Mouse (Mus musculus): ENCODE measurements at regions not wholly inside any gene's neighbourhood (a gene's known extent, or its start where the extent isn't known, plus 50 kb on each side); places are given as distances from the start of the nearest gene placed in this dataset.
"Not testable (repeated sequence)": the region's sequence is repeated elsewhere in the genome, so short reads cannot be mapped to it uniquely, and the experiment has no call there.

DNA sequence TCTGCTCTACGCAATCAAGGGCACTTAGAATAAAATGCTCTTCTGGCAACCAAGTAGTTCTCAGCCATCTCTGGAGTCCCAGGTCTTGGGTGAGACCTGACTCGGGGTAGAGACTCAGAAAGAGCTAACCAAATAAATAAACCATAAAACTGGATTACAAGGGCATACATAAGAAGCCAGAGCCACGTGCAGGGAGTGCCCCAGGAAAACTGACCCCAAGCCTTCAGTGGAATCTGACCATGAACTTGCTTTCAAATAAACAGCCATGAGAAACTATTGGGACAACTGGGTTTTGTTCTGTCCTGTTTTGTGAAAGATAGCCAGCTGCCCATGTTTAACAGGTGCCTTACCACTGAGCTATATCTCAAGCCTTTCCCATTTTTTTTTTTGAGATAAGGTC, 170.3 kb downstream of the Tomm20 start:
- DNase-seq (ENCODE audit: low spot score in 2 of 2): no peak

DNA sequence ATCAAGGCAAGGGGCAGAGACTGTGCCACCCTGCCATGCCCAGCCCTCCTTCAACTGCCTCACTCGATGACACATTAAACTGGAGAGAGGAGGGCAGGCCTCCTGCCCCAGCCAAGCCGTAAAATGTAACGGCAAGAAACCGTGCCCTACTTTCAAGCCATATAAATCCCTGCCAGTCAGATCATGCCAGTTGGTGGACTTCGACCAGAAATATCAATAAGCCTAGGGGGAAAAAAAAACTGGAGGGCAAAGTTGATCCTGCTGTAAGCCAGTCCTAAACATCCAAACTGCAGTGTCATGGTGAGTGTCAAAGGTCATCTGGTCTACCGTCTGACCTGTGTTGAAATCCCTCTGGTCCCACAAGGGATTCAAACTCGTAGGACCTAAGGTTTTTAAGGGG, 170.8 kb downstream of the Tomm20 start:
- no peak for DNase-seq (ENCODE audit: low spot score in 2 of 2)

DNA sequence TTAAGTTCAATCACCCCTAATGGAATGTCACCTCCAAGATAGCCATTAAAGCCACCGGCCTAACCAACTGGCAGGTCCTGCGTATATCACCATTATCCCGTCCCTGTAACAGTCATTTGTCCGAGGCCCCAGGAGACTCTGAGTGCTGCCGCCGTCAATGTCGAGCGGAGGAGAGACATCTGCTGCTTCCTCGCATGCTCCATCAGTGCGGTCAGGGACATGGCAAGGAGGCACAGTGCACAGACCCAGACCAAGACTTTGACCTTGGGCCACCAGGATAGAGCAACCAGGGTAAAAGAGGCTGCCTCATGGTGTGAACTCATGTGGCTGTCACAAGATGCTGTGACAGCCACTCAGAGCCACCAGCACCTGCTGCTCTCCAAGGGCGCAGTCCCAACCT, 172.9 kb downstream of the Tomm20 start:
- DNase-seq (ENCODE audit: low spot score in 2 of 2): no peak

DNA sequence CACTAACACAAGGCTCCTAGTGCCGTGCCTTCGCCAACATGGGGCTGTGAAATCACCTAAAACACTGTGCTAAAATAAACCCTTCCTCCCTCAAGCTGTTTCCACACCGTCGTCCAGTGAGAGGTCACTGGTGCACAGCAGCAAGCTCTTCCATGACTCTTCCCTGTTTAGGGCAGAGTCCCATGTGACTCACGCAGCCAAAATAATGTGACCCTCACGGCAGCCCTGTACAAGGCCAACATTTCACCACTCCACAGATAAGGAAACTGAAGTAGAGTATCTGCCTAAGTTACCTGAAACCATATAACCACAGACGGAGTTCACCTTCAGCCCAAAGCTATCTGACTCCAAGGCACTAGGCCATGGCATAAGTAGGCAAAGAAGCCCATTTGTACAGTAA, 173.4 kb downstream of the Tomm20 start:
- DNase-seq (ENCODE audit: low spot score in 2 of 2): no peak

DNA sequence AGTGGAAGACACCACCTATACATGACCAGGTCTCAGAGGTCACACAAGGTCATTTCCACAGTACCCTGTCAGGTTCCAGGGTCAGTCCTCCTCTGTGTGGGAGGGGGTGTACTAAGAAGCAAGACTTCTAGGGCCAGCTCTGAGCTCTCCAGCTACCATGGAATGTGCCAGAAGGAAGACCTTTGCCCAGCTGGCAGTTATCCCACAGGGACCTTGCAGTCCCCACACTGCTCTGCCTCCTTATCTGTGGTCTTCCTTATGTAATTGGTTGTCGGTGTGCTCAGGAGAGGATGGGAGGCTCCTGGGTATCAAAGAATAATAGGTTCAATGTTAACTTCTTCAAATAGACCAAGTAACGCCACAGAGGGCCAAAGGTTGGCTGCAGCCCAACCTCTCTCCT, 175.3 kb downstream of the Tomm20 start:
- DNase-seq (ENCODE audit: low spot score in 2 of 2): not testable (repeated sequence)

DNA sequence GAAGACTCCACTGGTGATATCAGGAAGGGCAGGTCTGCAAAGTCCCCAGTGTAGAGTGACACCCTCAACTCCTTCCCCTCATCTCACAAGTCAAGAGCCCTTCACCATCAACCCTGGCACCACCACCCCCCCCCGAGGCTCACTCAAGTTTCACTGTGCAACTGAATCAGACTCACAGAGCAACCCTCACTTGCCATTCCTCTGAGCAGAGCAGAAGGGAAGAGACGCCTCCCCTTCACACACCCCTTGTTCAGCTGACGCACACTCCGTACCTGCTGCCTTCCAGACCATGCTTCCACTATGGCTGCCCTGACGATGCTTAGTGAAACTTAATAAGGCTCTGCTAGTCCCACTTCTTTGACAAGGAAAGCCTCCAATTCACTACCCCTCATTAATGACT, 174.4 kb upstream of the Irf2bp2 start:
- no peak for DNase-seq (ENCODE audit: low spot score in 2 of 2)

DNA sequence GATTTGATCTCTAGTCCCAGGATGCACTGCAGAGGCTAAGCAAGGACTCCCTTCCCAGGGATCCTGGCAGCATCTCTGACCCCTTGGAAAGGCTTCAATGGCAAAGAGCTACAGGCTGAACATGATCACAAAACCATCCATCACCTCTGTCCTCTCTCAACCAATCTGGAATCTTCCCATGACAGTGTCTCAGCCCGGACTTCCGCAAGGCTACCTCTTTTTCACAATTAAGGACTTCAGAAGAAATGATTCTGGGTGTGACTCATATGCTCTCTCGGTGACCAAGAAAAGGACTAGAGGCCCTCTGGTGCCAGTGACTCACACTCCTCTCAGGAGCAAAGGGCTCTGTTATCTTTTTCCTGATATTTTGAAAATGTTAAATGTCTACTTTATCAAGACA, 173.6 kb upstream of the Irf2bp2 start:
- DNase-seq (ENCODE audit: low spot score in 2 of 2): no peak

DNA sequence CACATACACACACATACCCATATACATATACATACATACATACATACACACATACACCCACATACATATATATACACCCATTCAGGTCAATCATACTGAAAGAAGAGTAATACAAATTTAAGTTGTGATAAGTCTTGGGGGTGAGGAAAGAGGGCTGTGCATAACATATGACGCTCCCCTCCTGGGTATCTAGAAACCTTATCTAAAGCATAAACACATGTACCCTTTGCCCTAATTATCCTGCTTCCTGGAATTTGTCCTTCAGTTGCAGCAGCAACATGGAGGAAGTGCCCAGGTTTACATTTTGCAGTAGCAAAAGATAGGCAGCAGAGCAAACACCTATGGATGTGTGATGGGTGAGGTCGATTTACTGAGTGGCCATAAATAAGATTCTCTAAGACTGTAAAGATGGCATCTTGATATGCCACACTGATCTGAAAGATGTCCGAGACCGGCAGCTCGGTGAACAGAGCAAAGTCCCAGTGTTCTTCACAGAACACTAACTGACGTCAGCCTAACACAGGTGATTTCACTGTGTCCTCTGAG, 172.0 kb upstream of the Irf2bp2 start:
- DNase-seq (ENCODE audit: low spot score in 2 of 2): no peak

DNA sequence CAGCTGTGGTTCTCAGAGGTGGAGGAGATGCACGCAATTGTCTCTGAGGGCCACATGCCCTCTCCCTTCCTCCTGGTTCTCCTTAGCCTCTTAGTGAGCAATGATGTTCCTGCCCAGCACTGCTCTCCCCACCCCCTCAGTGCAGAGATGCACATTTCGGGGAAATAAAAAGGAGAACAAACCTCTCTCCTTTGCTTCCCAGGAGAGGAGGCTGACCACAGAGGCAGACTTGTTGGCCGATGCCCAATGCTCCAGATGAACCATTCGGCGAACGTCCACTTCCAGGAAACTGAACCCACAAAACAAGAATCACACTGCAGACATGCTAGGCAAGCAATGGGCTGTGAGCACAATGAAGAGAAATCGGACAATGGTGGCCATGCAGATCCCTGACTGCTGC, 169.8 kb upstream of the Irf2bp2 start:
- no peak for DNase-seq (ENCODE audit: low spot score in 2 of 2)

DNA sequence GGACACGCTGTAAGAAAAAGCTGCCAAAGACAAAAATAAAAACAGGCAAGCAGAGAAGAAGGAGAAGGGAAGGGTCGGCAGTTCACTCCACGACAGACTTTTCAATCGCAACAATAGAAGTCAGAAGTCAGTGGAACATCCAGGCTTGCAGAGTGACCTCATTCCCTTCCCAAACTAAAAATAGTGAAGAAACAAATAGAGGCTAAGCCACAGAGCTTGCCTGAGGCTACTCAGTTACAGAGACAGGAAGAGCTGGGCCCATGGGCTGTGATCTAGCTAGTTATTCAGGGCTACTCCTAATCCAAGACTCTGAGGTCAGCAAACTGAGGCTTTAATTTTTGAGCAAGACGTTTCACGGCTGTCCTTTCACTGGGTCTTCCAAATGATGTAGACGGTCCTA, 165.9 kb upstream of the Irf2bp2 start:
- no peak for DNase-seq (ENCODE audit: low spot score in 2 of 2)

DNA sequence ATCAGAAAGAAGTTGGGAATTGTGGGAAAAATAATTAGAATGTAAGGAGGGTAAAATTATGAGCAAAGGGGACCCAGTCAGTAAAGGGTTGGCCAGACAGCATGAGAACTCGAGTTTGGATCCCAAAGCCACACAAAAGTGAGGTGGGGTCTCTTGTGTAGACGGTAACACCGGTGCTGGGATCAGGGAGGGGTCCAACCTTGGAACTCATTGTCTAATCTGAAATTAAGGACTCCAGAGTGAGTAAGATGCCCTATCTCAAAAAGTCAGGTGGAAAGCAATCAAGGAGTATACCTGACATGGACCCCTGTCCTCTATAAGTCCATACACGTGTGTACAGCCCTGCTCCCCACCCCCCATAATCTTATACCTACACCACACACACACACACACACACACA, 165.2 kb upstream of the Irf2bp2 start:
- no peak for DNase-seq (ENCODE audit: low spot score in 2 of 2)

DNA sequence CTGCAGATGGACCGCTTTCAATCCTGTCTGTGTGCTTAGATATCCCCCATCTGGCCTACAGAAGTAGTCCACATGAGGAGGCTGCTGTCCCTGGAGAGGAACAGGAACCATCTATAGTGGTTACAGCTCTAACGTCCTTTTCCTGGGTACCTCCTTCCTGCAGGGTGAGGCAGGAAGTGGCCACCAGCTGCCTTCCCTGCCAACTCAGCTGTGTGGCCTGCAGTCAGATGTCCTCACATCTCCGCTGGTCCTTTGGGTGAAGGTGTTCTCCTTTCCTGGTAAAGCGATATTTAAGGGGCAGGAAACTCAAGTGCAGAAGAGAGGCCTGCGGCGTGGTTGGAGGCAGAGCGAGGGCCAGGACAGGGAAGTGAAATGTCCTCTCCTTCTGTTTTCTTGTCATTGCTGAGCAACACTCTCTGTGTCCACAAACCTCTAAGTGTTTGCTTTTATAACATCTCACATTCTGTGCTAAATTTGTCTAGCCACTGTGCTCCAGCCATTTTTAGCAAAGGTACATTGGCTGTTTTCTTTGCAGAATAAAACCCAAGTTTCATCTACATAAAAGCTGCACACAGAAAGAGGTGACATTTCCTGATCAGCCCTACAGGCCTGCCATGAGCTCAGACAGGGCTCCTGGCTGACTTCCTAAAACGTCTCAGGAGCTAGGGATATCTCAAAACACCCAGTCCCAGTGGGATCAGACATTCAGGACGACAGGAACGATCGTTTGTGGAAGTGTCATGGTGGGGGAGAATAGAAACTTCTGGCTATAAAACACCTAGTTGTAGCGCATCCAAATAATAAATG, 164.4 kb upstream of the Irf2bp2 start:
- DNase-seq (ENCODE audit: low spot score in 2 of 2): no peak

DNA sequence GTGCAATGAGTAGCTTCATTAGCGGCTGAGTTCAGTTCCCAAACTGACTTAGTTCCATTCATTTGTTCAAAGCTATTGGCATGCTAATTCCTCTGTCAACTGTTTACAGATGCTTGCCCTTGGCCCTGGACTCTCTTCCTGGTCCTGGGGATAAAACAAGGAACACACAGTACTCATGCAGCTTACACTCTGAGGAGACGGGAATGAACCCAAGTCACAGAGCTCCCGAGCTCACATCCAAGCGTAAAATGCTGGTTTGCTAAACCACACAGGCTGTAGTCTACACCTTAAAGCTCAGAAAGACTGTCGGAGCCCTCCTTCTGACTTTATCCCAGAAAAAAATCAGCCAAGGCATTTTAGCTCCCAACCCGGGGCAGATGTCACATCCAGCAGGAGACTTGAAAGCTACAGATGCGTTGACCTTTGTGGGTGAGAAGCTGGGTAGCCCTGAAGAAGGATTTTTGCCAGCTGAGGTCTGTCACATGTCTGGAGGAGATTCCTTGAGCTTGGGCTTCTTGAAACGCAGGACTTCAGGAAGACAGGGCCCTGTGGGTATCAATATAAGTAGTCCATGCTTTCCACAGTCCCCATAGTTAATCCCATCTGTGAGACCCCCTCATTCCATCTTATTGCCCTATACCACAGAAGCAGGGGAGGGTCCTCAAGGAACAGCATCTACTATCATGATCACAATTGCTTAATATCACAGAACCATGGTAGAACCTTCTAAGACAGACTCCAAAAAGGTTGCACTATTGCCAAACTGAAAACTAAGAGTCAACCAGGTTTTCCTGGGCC, 162.7 kb upstream of the Irf2bp2 start:
- no peak for DNase-seq (ENCODE audit: low spot score in 2 of 2)

DNA sequence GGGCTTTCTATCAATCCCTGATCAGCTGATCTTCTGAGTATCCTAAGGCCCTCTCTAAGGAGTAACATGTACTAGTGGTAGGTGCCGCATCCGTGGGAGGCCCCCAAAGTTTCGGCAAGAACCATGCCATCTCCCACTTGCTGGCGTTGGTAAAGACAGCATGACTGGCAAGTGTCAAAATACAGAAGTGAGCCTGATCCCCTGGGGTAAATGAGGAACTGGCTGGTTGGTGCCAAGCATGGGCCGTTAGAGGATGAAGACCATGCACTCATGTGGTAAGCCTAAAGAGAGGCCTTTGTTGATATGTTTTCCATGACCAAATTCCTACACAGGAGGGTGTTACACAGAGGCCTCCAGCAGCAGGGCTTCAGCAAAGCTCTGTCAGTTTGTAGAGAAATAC, 161.9 kb upstream of the Irf2bp2 start:
- DNase-seq (ENCODE audit: low spot score in 2 of 2): no peak

DNA sequence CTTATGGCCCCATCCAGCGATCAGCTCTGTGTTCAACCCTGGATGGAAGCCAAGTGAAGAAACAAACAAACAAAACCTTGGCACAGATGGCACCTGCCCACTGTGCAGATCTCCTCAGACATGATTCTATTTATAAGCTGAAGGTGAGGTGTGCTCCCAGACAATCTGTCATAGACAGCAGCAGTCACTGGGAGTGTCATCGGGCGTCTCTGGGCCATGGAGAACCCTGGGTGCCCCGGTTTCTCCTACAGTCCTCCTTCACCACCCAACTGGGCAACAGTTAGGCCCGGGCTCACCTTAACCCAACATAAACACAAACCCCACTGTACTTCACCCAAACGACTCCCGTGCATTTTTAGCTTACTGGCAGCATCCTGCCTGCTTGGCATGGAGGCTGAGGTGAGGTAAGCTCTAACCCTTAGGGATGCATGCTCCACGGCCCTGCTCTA, 160.6 kb upstream of the Irf2bp2 start:
- DNase-seq (ENCODE audit: low spot score in 2 of 2): no peak

DNA sequence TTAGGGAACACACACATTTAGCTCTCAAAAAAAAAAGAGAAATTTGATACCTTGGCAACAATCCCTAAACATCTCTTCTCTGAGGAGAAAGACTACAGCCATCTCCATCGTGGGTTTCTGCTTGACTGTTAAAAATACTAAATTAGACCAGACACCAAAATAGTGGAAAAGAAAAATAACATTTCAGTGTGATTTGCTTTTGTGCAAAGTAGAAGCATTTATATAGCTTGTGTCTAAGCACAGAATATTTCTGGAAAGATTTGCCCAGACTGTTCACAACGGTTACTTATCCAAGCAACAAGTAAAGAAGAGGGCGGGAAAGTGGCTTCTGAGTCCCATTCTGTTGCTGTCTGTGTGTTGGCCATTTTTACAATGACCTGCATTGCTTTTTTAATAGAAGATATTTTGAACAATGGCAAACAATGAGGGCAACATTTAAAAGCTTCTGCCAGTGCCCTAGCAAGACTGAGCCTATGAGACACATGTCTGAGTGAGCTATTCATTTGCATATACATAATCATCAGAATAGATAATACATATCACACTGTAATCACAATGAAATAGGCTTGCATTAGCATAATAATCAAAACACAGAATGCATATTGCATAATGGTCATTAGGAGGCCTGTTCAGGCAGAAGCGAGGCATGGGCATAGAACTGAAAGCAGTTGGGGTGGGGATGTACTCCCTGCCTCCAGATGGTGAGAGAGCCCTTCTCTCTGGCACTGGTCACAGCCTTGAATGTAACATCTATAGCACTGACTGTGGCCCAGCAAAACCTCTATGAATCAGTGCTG, 159.5 kb upstream of the Irf2bp2 start:
- DNase-seq (ENCODE audit: low spot score in 2 of 2): no peak

DNA sequence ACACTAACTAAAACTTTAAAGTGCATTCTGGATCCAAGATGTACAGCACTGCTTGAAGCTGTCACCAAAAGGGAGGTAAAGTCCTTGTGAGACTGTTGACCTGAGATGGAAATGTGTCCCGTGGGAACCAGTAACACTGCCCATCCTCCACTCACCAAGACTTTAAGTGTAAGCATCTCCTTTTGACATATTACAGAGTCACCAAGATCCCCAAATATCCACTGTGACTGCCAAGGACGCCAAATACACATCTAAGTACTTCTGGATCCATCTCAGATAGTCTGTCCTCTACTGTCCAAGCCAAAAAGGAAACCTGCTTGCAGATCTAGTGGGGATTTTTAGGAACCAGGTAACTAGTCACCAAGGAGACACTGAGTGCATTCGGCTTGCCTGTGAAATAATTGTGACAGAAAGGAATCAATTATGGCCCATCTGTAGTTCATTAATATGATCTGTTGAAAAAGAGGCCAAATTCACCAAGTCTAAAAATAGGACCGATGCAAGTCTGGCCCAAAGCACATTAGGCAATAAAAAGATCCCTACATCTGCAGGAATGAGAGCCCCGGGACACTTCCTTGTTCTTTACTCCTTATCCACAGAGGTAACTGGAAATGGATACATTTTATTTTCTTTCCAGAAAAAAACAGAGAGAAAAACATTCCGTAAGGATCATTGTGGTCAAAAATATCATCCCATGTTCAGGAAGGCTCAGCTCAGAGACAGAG, 157.8 kb upstream of the Irf2bp2 start:
- DNase-seq (ENCODE audit: low spot score in 2 of 2): no peak

DNA sequence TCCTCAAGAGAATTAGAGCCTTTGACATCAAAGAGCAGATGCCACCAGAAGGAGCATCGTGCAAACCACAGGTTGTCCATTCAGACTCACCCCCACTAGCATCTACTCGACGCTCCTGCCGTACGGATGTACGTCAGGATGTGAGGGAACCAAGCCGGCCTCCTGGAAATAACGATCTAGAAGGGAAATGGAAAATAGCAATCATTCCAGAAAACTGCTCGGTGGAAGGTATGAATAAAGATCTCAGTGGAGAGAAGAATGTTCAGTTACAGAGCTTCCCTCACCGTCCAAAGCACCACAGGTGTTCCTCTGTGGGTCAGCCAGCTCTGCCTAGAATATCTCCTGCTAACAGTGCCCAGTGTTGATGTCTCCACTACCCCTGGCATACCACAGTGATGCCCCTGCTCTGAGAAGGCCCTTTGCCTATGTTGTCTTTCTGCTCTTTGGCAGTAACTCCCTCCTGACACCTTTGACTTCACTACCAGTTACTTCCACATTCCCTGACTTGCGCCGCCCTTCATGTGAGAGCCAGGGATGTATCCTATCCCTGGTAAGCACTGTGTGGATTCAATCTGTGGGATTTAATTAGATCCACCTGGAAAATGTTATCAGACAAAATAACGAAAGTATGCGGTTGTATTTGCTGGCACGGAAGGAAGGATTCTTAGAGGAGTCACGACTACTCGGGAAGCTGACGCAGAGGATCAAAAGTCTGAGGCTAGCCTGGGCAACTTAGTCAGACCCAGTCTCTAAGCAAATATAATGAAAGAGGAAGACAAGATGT, 152.4 kb upstream of the Irf2bp2 start:
- no peak for DNase-seq (ENCODE audit: low spot score in 2 of 2)

DNA sequence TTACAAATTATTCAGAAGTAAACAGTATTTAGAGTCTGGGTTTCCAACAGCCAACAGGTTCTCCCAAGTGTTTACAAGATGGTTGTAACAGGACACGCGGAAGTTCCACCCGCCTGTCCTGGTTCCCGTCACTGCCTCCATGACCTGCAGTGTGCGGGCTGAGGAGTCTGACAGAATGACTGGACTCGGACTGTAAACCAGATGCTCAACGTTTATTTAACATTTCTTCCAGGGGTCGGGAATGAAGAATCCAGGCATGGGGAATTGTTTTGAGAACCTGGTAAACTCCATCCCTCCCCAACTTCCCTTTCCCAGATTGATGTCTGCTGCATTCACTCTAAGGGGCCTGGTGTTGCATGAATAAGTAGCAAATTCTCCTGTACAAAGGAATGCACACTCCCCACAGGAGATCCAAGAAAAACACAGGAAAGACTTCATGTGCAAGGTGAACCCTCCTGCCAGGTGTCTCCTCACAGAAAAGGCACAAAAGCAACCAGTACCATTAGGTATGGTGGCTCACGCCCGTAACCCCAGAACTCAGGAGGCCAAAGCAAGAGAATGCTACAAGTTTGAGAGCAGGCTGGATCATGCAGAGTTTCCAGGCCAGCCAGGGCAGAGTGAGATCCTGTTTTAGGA, 151.1 kb upstream of the Irf2bp2 start:
- no peak for DNase-seq (ENCODE audit: low spot score in 2 of 2)

DNA sequence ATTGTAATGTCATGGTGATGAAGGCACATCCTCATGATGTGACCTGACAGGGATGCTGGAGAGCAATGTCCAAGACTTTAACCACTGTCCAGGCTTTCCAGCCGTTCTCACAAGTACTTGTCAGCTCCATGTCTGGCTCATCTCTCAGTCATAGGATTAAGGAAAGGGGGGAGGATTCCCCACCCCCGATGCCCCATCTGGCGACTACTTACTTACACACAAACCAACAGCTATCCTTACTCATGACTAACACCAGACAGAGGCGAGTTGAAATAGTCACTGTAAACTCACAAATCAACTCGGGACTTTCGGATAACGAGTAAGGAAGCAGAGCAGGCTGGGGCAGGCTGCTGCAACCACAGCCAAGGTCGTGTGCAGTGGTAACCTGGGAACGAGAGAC, 149.5 kb upstream of the Irf2bp2 start:
- no peak for DNase-seq (ENCODE audit: low spot score in 2 of 2)
